Mouse (Mus musculus) testis, postnatal 10 days (tissue): ENCODE data around the gene Izumo2.

Experiments used
- DNase-seq: peaks from one replicate; pipeline ENCODE4 v3.0.0; 2021; ENCODE audit warnings: low spot score

The Izumo2 gene

GRCm38 (mm10) chr7:44760366-44760765, 51.8 kb downstream of the Izumo2 start:
- DNase-seq, result no peak

DNA sequence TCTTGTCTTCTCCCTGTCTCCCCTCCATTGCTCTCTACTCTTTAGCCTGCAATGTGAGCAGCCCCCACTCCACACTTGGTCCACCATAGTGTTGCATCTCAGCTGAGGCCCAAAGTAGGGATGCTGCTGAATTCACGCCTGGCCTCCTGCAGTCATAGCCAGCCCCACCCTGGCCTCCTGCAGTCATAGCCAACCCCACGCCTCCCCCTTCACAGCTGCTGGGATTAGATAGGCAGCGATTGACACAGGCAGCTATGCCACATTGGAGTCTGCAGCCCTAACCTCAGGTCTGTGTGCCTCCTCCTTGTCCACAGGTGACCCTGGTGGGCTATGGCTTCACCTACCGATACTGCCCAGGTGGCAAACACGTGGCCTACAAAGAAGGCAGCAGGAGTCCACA, 59.6 kb downstream of the Izumo2 start:
- DNase-seq, result no peak
